Mouse (Mus musculus): Measurements from ENCODE around the gene Fsd1.

- TF ChIP-seq POLR2A (IDR thresholded peaks at IDR 0.05; ENCODE audit: insufficient read depth, low read depth, low read length) (no peak), CTCF (IDR thresholded peaks at IDR 0.05) (no peak)
These were observed 25.5 kb upstream of the Fsd1 start for GRCm38 (mm10) chr17:55960791-55961190.

All from heart, adult 2 months (tissue).